16 mouse cellular contexts compared by ENCODE assay signal in genomic region chr4:53292606-53293005, GRCm38 (mm10).
"Had no signal": no experiment of that assay in that cellular context is flagged by ENCODE, and none has a peak within 500 bp of the region (broad histone marks: within the 10 kb centered on the region; RNA-seq: fewer than 3 reads in every experiment).

No protein-coding gene starts in this region.

- DNase-seq: heart, postnatal 10 days; heart, postnatal 14 days; heart, postnatal 36 days; heart, postnatal 4 days; kidney, adult 11 months; kidney, adult 18-20 months; kidney, adult 2 months; kidney, adult 8-10 months; kidney, adult 9 months; kidney, postnatal 10 days; kidney, postnatal 14 days; kidney, postnatal 25 days; kidney, postnatal 36 days; kidney, postnatal 4 days; layer of hippocampus, adult 9-11 months; layer of hippocampus, postnatal 36 days had no signal
